Mouse (Mus musculus) intestine, postnatal 0 days (tissue): Measurements from ENCODE around the gene St3gal3. TPM values are rescaled to one million over a fixed set of nuclear protein-coding genes. Genes with fewer than 3 reads are reported as not detected.
A peak's percentile ranks its signal among the peaks of the same experiment; 100 is the strongest.

Source experiments
- ATAC-seq: fragments of 200-750 bp; cut with Nextera tagmentation; 2 replicates; pipeline ENCODE4 v1.8.0; 2017; ENCODE audit warnings: mild to moderate bottlenecking, moderate TSS enrichment, moderate library complexity
- H3K27ac ChIP-seq: fragments of 300-500 bp; sonication (generic); 2 replicates; pipeline ENCODE4 v1.5.1; 2014; ENCODE audit warnings: mild to moderate bottlenecking, low read depth, low read length, moderate library complexity
- H3K27me3 ChIP-seq: fragments of 300-500 bp; sonication (generic); replicated peaks from 2 replicates; pipeline ENCODE4 v1.6.1; 2014; ENCODE audit warnings: low read length, mixed read lengths; ENCODE audit not compliant: control insufficient read depth, insufficient read depth
- H3K36me3 ChIP-seq: fragments of 300-500 bp; sonication (generic); 2 replicates; pipeline ENCODE4 v1.6.1; 2014; ENCODE audit warnings: mild to moderate bottlenecking, moderate library complexity; ENCODE audit not compliant: control insufficient read depth, insufficient read depth
- H3K4me1 ChIP-seq: fragments of 300-500 bp; sonication (generic); replicated peaks from 2 replicates; pipeline ENCODE4 v1.6.1; 2014; ENCODE audit warnings: antibody characterized with exemption, low read length, mixed read lengths; ENCODE audit not compliant: control insufficient read depth, insufficient read depth
- H3K4me2 ChIP-seq: fragments of 300-500 bp; sonication (generic); replicated peaks from 2 replicates; pipeline ENCODE4 v1.6.1; 2014; ENCODE audit warnings: low read depth, mild to moderate bottlenecking, moderate library complexity
- H3K4me3 ChIP-seq: fragments of 300-500 bp; sonication (generic); 2 replicates; pipeline ENCODE4 v1.5.1; 2014; ENCODE audit warnings: low read depth, low read length
- H3K9ac ChIP-seq: fragments of 300-500 bp; sonication (generic); 2 replicates; pipeline ENCODE4 v1.6.1; 2014; ENCODE audit warnings: mild to moderate bottlenecking, low read depth, low read length
- H3K9me3 ChIP-seq: fragments of 300-500 bp; sonication (generic); 2 replicates; pipeline ENCODE4 v1.6.1; 2016; ENCODE audit warnings: mixed run types; ENCODE audit not compliant: control insufficient read depth
- CTCF ChIP-seq: sonication (generic); IDR thresholded peaks from 2 replicates; pipeline ENCODE4 v1.5.1; 2016; ENCODE audit warnings: low read depth, mild to moderate bottlenecking, control low read depth, antibody characterized with exemption, moderate library complexity
- WGBS: fragments of 180-500 bp; shearing (Covaris S2); extraction: QIAGEN DNeasy Blood & Tissue Kit; methylation state at CpG from one replicate; pipeline ENCODE4 v1.1.7; 2014; 5-methylcytosine and 5-hydroxymethylcytosine counted together
- polyA plus RNA-seq: library from polyadenylated mRNA; unstranded; fragments of >200 nt; fragmentation: Nextera tagmentation; extraction: Ambion mirVana; gene quantifications from 2 replicates; pipeline ENCODE4 v1.2.1, GENCODE M21; 2015

St3gal3 gene
- polyA plus RNA-seq, 1 experiment from 2014 or later: 15.6 TPM

GRCm38 (mm10) chr4:118057076-118057475 lies 77.6 kb downstream of the St3gal3 start:
- 0 out of 2 replicates have a peak, but pooled peaks cover 2% of the 10 kb centered on the region for H3K4me1 ChIP-seq
- no peaks in the 10 kb centered on the region for H3K9me3 ChIP-seq
- no peaks in the 10 kb centered on the region; the same call in 1 of the 2 replicates for H3K36me3 ChIP-seq
- 61% methylated on average over 2 of the region's 2 CpGs for WGBS
- no peak overlapping the region for H3K9ac ChIP-seq
- H3K4me3 ChIP-seq: no peak overlapping the region
- no peak for ATAC-seq
- no peak for TF ChIP-seq CTCF
- no peak overlapping the region for H3K4me2 ChIP-seq
- H3K27ac ChIP-seq: no peak overlapping the region
- no peaks in the 10 kb centered on the region for H3K27me3 ChIP-seq

GRCm38 (mm10) chr4:118054615-118055014 lies 80.1 kb downstream of the St3gal3 start:
- no peak overlapping the region for H3K4me3 ChIP-seq
- no peak overlapping the region for H3K9ac ChIP-seq
- H3K4me2 ChIP-seq: no peak overlapping the region
- no peak for ATAC-seq
- H3K36me3 ChIP-seq: peaks cover 3% of the 10 kb centered on the region
- WGBS: 50% methylated on average over 8 of the region's 8 CpGs
- H3K4me1 ChIP-seq: 0 out of 2 replicates have a peak, but pooled peaks cover 2% of the 10 kb centered on the region
- no peak overlapping the region for H3K27ac ChIP-seq
- TF ChIP-seq CTCF: no peak
- H3K9me3 ChIP-seq: no peaks in the 10 kb centered on the region
- no peaks in the 10 kb centered on the region for H3K27me3 ChIP-seq

- TF ChIP-seq CTCF: no peak
- no peak overlapping the region for H3K27ac ChIP-seq
- no peak overlapping the region for H3K9ac ChIP-seq
- no peak overlapping the region for H3K4me2 ChIP-seq
- H3K4me1 ChIP-seq: 0 out of 2 replicates have a peak, but pooled peaks cover 2% of the 10 kb centered on the region
- H3K36me3 ChIP-seq: peaks cover 3% of the 10 kb centered on the region
- H3K9me3 ChIP-seq: no peaks in the 10 kb centered on the region
- H3K27me3 ChIP-seq: no peaks in the 10 kb centered on the region
- WGBS: 64% methylated on average over 6 of the region's 6 CpGs
- no peak overlapping the region for H3K4me3 ChIP-seq
- peak; percentile 57 for ATAC-seq
Observed at GRCm38 (mm10) chr4:118053904-118054303, 80.8 kb downstream of the St3gal3 start.

GRCm38 (mm10) chr4:118049606-118050302 lies 85.0 kb downstream of the St3gal3 start:
- no peak for ATAC-seq
- no peak overlapping the region for H3K9ac ChIP-seq
- no peak for TF ChIP-seq CTCF
- H3K36me3 ChIP-seq: peaks cover 7% of the 10 kb centered on the region
- H3K27me3 ChIP-seq: no peaks in the 10 kb centered on the region
- H3K27ac ChIP-seq: peak overlapping the region; percentile 54; the same call in 1 of the 2 replicates
- no peak overlapping the region for H3K4me3 ChIP-seq
- H3K4me2 ChIP-seq: no peak overlapping the region
- WGBS: 41% methylated on average over 12 of the region's 12 CpGs
- no peaks in the 10 kb centered on the region for H3K4me1 ChIP-seq
- H3K9me3 ChIP-seq: no peaks in the 10 kb centered on the region

GRCm38 (mm10) chr4:118044510-118044909 lies 90.2 kb downstream of the St3gal3 start:
- no peak overlapping the region for H3K4me3 ChIP-seq
- no peak overlapping the region for H3K27ac ChIP-seq
- no peaks in the 10 kb centered on the region for H3K27me3 ChIP-seq
- ATAC-seq: no peak
- peaks cover 4% of the 10 kb centered on the region; the same call in 1 of the 2 replicates for H3K36me3 ChIP-seq
- TF ChIP-seq CTCF: no peak
- 46% methylated on average over 9 of the region's 9 CpGs for WGBS
- H3K4me1 ChIP-seq: no peaks in the 10 kb centered on the region
- no peak overlapping the region for H3K9ac ChIP-seq
- no peaks in the 10 kb centered on the region for H3K9me3 ChIP-seq
- no peak overlapping the region for H3K4me2 ChIP-seq

GRCm38 (mm10) chr4:118043331-118044002 lies 91.2 kb downstream of the St3gal3 start:
- no peaks in the 10 kb centered on the region for H3K9me3 ChIP-seq
- ATAC-seq: no peak
- peaks cover 4% of the 10 kb centered on the region; the same call in 1 of the 2 replicates for H3K36me3 ChIP-seq
- H3K9ac ChIP-seq: no peak overlapping the region
- no peak overlapping the region for H3K27ac ChIP-seq
- no peak overlapping the region for H3K4me2 ChIP-seq
- H3K4me1 ChIP-seq: no peaks in the 10 kb centered on the region
- H3K4me3 ChIP-seq: no peak overlapping the region
- no peaks in the 10 kb centered on the region for H3K27me3 ChIP-seq
- no peak for TF ChIP-seq CTCF
- 80% methylated on average over 8 of the region's 8 CpGs for WGBS
